Mouse (Mus musculus) heart, embryonic 12.5 days (tissue): Measurements from ENCODE around the gene Olfr729. TPM values are rescaled to one million over a fixed set of nuclear protein-coding genes. Genes with fewer than 3 reads are reported as not detected.

Experiments
- ATAC-seq: fragments of 200-750 bp; cut with Nextera tagmentation; 2 replicates; pipeline ENCODE4 v1.8.0; 2017; ENCODE audit warnings: moderate TSS enrichment, moderate library complexity; ENCODE audit not compliant: insufficient number of reproducible peaks, low FRiP score
- H3K27ac ChIP-seq: fragments of 300-500 bp; sonication (generic); 2 replicates; pipeline ENCODE4 v1.5.1; 2016; ENCODE audit warnings: mild to moderate bottlenecking, moderate library complexity; ENCODE audit not compliant: poor library complexity, severe bottlenecking
- H3K27me3 ChIP-seq: fragments of 300-500 bp; sonication (generic); replicated peaks from 2 replicates; pipeline ENCODE4 v1.6.1; 2016; ENCODE audit warnings: mild to moderate bottlenecking, moderate library complexity
- H3K36me3 ChIP-seq: fragments of 300-500 bp; sonication (generic); 2 replicates; pipeline ENCODE4 v1.6.1; 2016; ENCODE audit warnings: mild to moderate bottlenecking, moderate library complexity
- H3K4me1 ChIP-seq: fragments of 300-500 bp; sonication (generic); replicated peaks from 2 replicates; pipeline ENCODE4 v1.6.1; 2016; ENCODE audit warnings: mild to moderate bottlenecking
- H3K4me2 ChIP-seq: fragments of 300-500 bp; sonication (generic); 2 replicates; pipeline ENCODE4 v1.6.1; 2016; ENCODE audit warnings: mild to moderate bottlenecking, moderate library complexity
- H3K4me3 ChIP-seq: fragments of 300-500 bp; sonication (generic); 2 replicates; pipeline ENCODE4 v1.5.1; 2016; ENCODE audit warnings: mild to moderate bottlenecking
- H3K9ac ChIP-seq: fragments of 300-500 bp; sonication (generic); 2 replicates; pipeline ENCODE4 v1.6.1; 2016; ENCODE audit warnings: mild to moderate bottlenecking, moderate library complexity
- H3K9me3 ChIP-seq: fragments of 300-500 bp; sonication (generic); replicated peaks from 2 replicates; pipeline ENCODE4 v1.6.1; 2016; ENCODE audit warnings: mild to moderate bottlenecking, moderate library complexity
- WGBS: fragments of 180-500 bp; shearing (Covaris S2); methylation state at CpG from one replicate; pipeline ENCODE4 v1.1.7; 2016; 5-methylcytosine and 5-hydroxymethylcytosine counted together
- polyA plus RNA-seq: library from polyadenylated mRNA; unstranded; fragments of >200 nt; fragmentation: Nextera tagmentation; extraction: Ambion mirVana; gene quantifications from 2 replicates; pipeline ENCODE4 v1.2.1, GENCODE M21; 2016

Olfr729 gene
- not detected in 2 replicates for polyA plus RNA-seq

- H3K27me3 ChIP-seq: no peaks in the 10 kb centered on the region
- no peak within 1 kb of the TSS for H3K9ac ChIP-seq
These were observed at the start of gene Olfr729 for GRCm38 (mm10) chr14:50152810-50153209. TSS of gene Olfr729 (minus strand) at chr14:50152910.

DNA sequence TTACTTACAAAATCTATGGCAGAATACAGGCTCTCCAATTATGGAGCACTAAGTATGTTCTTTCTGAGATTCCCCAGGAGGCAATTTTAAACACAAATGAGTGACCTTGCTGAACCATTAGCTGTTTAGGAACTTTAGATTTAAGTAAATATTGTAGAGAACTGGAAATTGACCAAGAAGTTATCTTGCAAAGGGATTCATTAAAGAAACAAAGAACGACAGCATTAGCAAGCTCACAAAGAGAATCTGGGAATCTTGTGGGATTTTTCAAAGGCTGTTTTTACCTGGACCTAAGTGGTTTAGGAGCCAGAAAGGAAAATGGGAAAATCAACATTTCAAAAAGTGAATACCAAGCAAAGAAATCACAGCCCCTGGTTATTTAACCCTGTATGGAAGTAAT is 35.4 kb upstream of the Olfr729 start, which contains the start of gene Olfr730:
Gene Olfr730, minus strand, starts transcription at position 101 of the 400 bp plus-strand sequence.
- Histone ChIP-seq H3K4me1 (no peaks in the 10 kb centered on the region), H3K9ac (no peak within 1 kb of the TSS), H3K4me3 (no peak within 1 kb of the TSS), H3K27me3 (no peaks in the 10 kb centered on the region), H3K4me2 (no peak within 1 kb of the TSS), H3K27ac (no peak within 1 kb of the TSS), H3K9me3 (no peaks in the 10 kb centered on the region; the same call in 1 of the 2 replicates), H3K36me3 (no peaks in the 10 kb centered on the region)
- no peak for ATAC-seq
- 47% methylated on average over 1 of the region's 1 CpGs for WGBS

More at GRCm38 (mm10) chr14:50152810-50153209, at the start of gene Olfr729:
- Histone ChIP-seq H3K9me3 (0 out of 2 replicates have a peak, but pooled peaks cover 3% of the 10 kb centered on the region), H3K4me1 (no peaks in the 10 kb centered on the region), H3K27ac (no peak within 1 kb of the TSS), H3K4me3 (no peak within 1 kb of the TSS), H3K4me2 (no peak within 1 kb of the TSS), H3K36me3 (no peaks in the 10 kb centered on the region)
- ATAC-seq: no peak

DNA sequence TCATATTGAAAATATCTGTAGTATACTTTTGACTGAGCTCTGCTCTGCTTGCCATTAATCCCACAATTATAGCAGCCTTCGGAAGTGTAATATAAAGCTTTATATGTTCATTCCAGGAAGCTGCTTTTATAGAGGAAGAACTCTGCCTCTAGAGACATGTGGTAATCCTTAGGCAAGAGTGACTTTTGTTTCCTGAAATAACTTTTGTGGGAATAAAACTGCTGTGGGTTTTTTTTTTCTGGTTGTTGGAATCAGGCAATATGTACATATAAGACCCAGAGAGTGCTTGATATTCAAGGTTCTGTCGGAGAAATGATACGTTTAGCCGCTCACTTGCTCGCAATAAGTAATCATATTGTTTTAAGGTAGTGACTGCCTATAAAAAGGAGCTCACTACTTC is 10.1 kb downstream of the Olfr729 start, which contains the start of gene Olfr728:
Gene Olfr728, minus strand, starts transcription at position 101 of the 400 bp plus-strand sequence.
- 88% methylated on average over 5 of the region's 5 CpGs for WGBS
- ATAC-seq: no peak
- Histone ChIP-seq H3K27ac (no peak within 1 kb of the TSS), H3K36me3 (no peaks in the 10 kb centered on the region), H3K4me2 (no peak within 1 kb of the TSS), H3K9me3 (no peaks in the 10 kb centered on the region), H3K27me3 (no peaks in the 10 kb centered on the region), H3K4me3 (no peak within 1 kb of the TSS), H3K9ac (no peak within 1 kb of the TSS), H3K4me1 (no peaks in the 10 kb centered on the region)

- Histone ChIP-seq H3K9me3 (no peaks in the 10 kb centered on the region), H3K4me1 (no peaks in the 10 kb centered on the region), H3K36me3 (no peaks in the 10 kb centered on the region), H3K4me2 (no peak within 1 kb of the TSS), H3K9ac (no peak within 1 kb of the TSS), H3K27ac (no peak within 1 kb of the TSS), H3K27me3 (no peaks in the 10 kb centered on the region), H3K4me3 (no peak within 1 kb of the TSS)
- no peak for ATAC-seq
- WGBS: 81% methylated on average over 1 of the region's 1 CpGs
These were observed 29.8 kb downstream of the Olfr729 start, which contains the start of gene Olfr727 for GRCm38 (mm10) chr14:50122886-50123285. TSS of gene Olfr727 (plus strand) at chr14:50123186.

Other genes starting within 250 kb of the Olfr729 start
- not detected in 2 replicates for gene Olfr723, start 221.1 kb downstream of the Olfr729 start, polyA plus RNA-seq
- not detected in 2 replicates for gene Olfr724, start 189.6 kb downstream of the Olfr729 start, polyA plus RNA-seq
- gene Olfr725, start 112.5 kb downstream of the Olfr729 start, polyA plus RNA-seq: not detected in 2 replicates
- gene Olfr726, start 62.0 kb downstream of the Olfr729 start, polyA plus RNA-seq: not detected in 2 replicates
- not detected in 2 replicates for gene Olfr727, start 29.7 kb downstream of the Olfr729 start, polyA plus RNA-seq
- not detected in 2 replicates for gene Olfr728, start 10.2 kb downstream of the Olfr729 start, polyA plus RNA-seq
- gene Olfr730, start 35.3 kb upstream of the Olfr729 start, polyA plus RNA-seq: not detected in 2 replicates
- gene Olfr731, start 89.0 kb upstream of the Olfr729 start, polyA plus RNA-seq: not detected in 2 replicates
- gene Olfr732, start 131.3 kb upstream of the Olfr729 start, polyA plus RNA-seq: not detected in 2 replicates
- not detected in 2 replicates for gene Olfr733, start 148.6 kb upstream of the Olfr729 start, polyA plus RNA-seq
- gene Olfr734, start 173.9 kb upstream of the Olfr729 start, polyA plus RNA-seq: not detected in 2 replicates
- gene Olfr735, start 196.0 kb upstream of the Olfr729 start, polyA plus RNA-seq: not detected in 2 replicates
- gene Tlr11, start 205.0 kb upstream of the Olfr729 start, polyA plus RNA-seq: not detected in 2 replicates
- not detected in 2 replicates for gene Olfr736, start 228.3 kb upstream of the Olfr729 start, polyA plus RNA-seq